Mouse (Mus musculus) forebrain, embryonic 14.5 days (tissue): Measurements from ENCODE around the gene Vtn. TPM values are rescaled to one million over a fixed set of nuclear protein-coding genes. Genes with fewer than 3 reads are reported as not detected.

ENCODE experiments used
- ATAC-seq: fragments of 200-750 bp; cut with Nextera tagmentation; 2 replicates; pipeline ENCODE4 v1.8.0; 2017; ENCODE audit warnings: mild to moderate bottlenecking, moderate library complexity
- DNase-seq: peaks from one replicate; pipeline ENCODE4 v3.0.0-alpha.2; 2015; ENCODE audit warnings: low spot score
- H3K27ac ChIP-seq: fragments of 300-500 bp; sonication (generic); 2 replicates; pipeline ENCODE4 v1.5.1; 2014; ENCODE audit warnings: low read depth, mild to moderate bottlenecking, control low read depth, low read length, moderate library complexity
- H3K27me3 ChIP-seq: fragments of 300-500 bp; sonication (generic); replicated peaks from 2 replicates; pipeline ENCODE4 v1.6.1; 2014; ENCODE audit warnings: low read length, control low read depth, mixed read lengths; ENCODE audit not compliant: control insufficient read depth, insufficient read depth
- H3K36me3 ChIP-seq: fragments of 300-500 bp; sonication (generic); 2 replicates; pipeline ENCODE4 v1.6.1; 2014; ENCODE audit warnings: low read length, control low read depth; ENCODE audit not compliant: control insufficient read depth, insufficient read depth
- H3K4me1 ChIP-seq: fragments of 300-500 bp; sonication (generic); 2 replicates; pipeline ENCODE4 v1.6.1; 2014; ENCODE audit warnings: antibody characterized with exemption, low read length, control low read depth; ENCODE audit not compliant: control insufficient read depth, insufficient read depth
- H3K4me2 ChIP-seq: fragments of 300-500 bp; sonication (generic); 2 replicates; pipeline ENCODE4 v1.6.1; 2014; ENCODE audit warnings: mild to moderate bottlenecking, control low read depth, low read length
- H3K4me3 ChIP-seq: fragments of 300-500 bp; sonication (generic); 2 replicates; pipeline ENCODE4 v1.5.1; 2014; ENCODE audit warnings: low read depth, low read length, control low read depth
- H3K9ac ChIP-seq: fragments of 300-500 bp; sonication (generic); 2 replicates; pipeline ENCODE4 v1.6.1; 2014; ENCODE audit warnings: mild to moderate bottlenecking, low read length, control low read depth, moderate library complexity
- H3K9me3 ChIP-seq: fragments of 300-500 bp; sonication (generic); replicated peaks from 2 replicates; pipeline ENCODE4 v1.6.1; 2016; ENCODE audit warnings: low read length, control low read depth, mixed read lengths; ENCODE audit not compliant: control insufficient read depth
- WGBS: fragments of 180-500 bp; shearing (Covaris S2); extraction: QIAGEN DNeasy Blood & Tissue Kit; methylation state at CpG from one replicate; pipeline ENCODE4 v1.1.7; 2014; 5-methylcytosine and 5-hydroxymethylcytosine counted together
- polyA plus RNA-seq: library from polyadenylated mRNA; unstranded; fragments of >200 nt; fragmentation: Nextera tagmentation; extraction: Ambion mirVana; gene quantifications from 2 replicates; pipeline ENCODE4 v1.2.1, GENCODE M21; 2014

Gene Vtn
- polyA plus RNA-seq, result 88.4 and 120 TPM in 2 replicates

DNA sequence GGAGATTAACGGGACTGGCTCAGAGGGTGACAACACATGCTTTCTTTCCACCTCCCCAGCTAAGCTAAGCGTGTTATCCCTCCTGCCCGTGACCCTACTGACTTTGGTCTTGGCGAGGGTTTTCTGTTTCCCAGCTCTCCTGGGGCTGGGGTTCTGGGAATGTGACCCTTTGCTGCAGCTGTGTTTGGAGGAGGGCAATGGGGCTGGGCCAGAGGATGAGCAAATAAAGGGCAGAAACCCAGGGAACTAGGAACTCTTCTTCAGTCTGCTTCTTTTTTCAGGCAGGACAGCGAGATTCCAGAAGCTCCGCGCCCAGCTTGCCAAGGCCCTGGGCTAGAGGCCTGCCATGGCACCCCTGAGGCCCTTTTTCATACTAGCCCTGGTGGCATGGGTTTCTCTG lies at the start of gene Vtn:
Vtn (plus strand) TSS at position 88 of the 400 bp plus-strand sequence.
- no peaks in the 10 kb centered on the region for H3K36me3 ChIP-seq
- H3K4me1 ChIP-seq, result peaks cover 12% of the 10 kb centered on the region
- peak within 1 kb of the TSS; percentile 87 for H3K4me3 ChIP-seq
- peak within 1 kb of the TSS; percentile 82 for H3K4me2 ChIP-seq
- ATAC-seq (no peak), DNase-seq (no peak)
- H3K9ac ChIP-seq, result peak within 1 kb of the TSS; percentile 92
- H3K9me3 ChIP-seq, result no peaks in the 10 kb centered on the region
- H3K27me3 ChIP-seq, result no peaks in the 10 kb centered on the region
- WGBS, result 69% methylated on average over 7 of the region's 7 CpGs
- peak within 1 kb of the TSS; percentile 91 for H3K27ac ChIP-seq

DNA sequence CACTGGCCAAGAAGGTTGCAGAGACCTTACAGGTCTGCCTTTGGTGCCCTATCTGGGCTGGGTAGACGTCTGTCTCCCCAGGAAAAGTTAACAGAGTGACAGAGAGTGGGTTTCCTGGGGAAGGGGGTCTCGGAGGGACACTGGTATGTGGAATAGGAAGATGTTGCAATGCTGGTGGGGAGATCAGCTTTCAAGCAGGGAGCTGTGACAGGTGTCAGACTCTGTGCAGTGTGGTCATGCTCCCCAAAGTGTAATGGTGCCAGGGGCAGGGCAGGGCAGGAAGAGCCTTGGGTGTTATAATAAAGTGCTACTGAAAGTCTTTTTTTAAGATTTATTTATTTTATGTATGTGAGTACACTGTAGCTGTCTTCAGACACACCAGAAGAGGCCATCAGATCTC lies 48.6 kb upstream of the Vtn start:
- Histone ChIP-seq H3K36me3 (no peaks in the 10 kb centered on the region), H3K9ac (no peak overlapping the region), H3K4me1 (no peaks in the 10 kb centered on the region), H3K27me3 (no peaks in the 10 kb centered on the region), H3K4me2 (no peak overlapping the region), H3K27ac (no peak overlapping the region), H3K9me3 (no peaks in the 10 kb centered on the region), H3K4me3 (no peak overlapping the region)
- DNase-seq (no peak), ATAC-seq (no peak)
- 62% methylated on average over 2 of the region's 2 CpGs for WGBS

- Histone ChIP-seq H3K36me3 (no peaks in the 10 kb centered on the region), H3K4me3 (no peak overlapping the region)
- 11% methylated on average over 4 of the region's 4 CpGs for WGBS
These were observed 45.2 kb upstream of the Vtn start for GRCm38 (mm10) chr11:78453675-78454074.

GRCm38 (mm10) chr11:78454276-78454675 lies 44.6 kb upstream of the Vtn start:
- no peaks in the 10 kb centered on the region for H3K9me3 ChIP-seq
- H3K4me2 ChIP-seq, result no peak overlapping the region
- H3K4me1 ChIP-seq, result no peaks in the 10 kb centered on the region
- no peak overlapping the region for H3K4me3 ChIP-seq
- ATAC-seq (no peak), DNase-seq (no peak)
- H3K36me3 ChIP-seq, result no peaks in the 10 kb centered on the region
- H3K27me3 ChIP-seq, result no peaks in the 10 kb centered on the region
- 64% methylated on average over 7 of the region's 7 CpGs for WGBS
- H3K27ac ChIP-seq, result no peak overlapping the region
- no peak overlapping the region for H3K9ac ChIP-seq

More at GRCm38 (mm10) chr11:78453675-78454074, 45.2 kb upstream of the Vtn start:
- Histone ChIP-seq H3K9ac (no peak overlapping the region), H3K27ac (no peak overlapping the region), H3K4me2 (no peak overlapping the region), H3K9me3 (no peaks in the 10 kb centered on the region), H3K27me3 (no peaks in the 10 kb centered on the region), H3K4me1 (no peaks in the 10 kb centered on the region)
- peak; percentile 75 for DNase-seq
- ATAC-seq, result no peak

- H3K9ac ChIP-seq, result no peak overlapping the region
- H3K27ac ChIP-seq, result no peak overlapping the region
- no peak overlapping the region for H3K4me3 ChIP-seq
- 47% methylated on average over 5 of the region's 5 CpGs for WGBS
- no peak overlapping the region for H3K4me2 ChIP-seq
- H3K27me3 ChIP-seq, result no peaks in the 10 kb centered on the region
- H3K9me3 ChIP-seq, result no peaks in the 10 kb centered on the region
- DNase-seq (peak; percentile 30), ATAC-seq (no peak)
- H3K36me3 ChIP-seq, result no peaks in the 10 kb centered on the region
- H3K4me1 ChIP-seq, result no peaks in the 10 kb centered on the region
These were observed 43.6 kb upstream of the Vtn start for GRCm38 (mm10) chr11:78455308-78455707.

DNA sequence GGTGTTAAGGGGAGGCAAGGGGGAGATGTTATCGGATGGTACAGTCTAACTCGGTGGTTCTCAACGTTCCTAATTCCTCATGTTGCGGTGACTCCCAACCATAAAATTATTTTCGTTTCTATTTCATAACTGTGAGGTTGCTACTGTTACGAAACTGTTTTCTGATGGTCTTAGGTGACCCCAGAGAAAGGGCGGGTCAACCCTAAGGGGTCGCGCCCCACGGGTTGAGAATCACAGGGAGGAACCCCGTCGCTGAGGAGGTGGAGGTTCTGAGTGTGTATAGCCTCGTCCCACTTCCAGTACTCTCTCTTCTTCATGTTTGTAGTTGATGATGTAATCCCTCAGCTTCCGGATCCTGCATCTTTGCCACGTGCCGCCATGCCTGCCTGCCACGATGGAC lies 40.2 kb upstream of the Vtn start:
- Histone ChIP-seq H3K4me2 (no peak overlapping the region), H3K9ac (no peak overlapping the region), H3K9me3 (no peaks in the 10 kb centered on the region), H3K36me3 (no peaks in the 10 kb centered on the region), H3K27me3 (no peaks in the 10 kb centered on the region), H3K27ac (no peak overlapping the region), H3K4me1 (no peaks in the 10 kb centered on the region), H3K4me3 (no peak overlapping the region)
- 83% methylated on average over 17 of the region's 17 CpGs for WGBS
- no peak for DNase-seq
- ATAC-seq, result no peak

DNA sequence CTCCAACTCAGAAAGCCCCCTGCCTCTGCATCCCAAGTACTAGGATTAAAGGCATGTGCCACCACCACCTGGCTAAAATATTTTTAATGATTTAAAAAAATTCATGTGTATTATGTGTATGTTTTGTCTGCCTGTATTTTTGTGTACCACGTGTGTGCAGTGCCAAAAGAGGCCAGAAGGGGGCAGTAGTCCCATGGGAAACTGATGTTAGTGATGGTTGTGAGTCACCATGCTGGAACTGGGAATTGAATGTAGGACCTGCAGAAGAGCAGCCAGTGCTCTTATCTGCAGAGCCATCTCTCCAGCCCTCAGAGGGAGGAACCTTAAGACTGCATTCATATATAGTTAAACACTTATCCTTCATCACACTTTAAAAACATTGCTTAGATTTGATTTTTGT lies 37.0 kb upstream of the Vtn start:
- DNase-seq, result no peak
- 72% methylated on average over 1 of the region's 1 CpGs for WGBS
- ATAC-seq, result no peak

GRCm38 (mm10) chr11:78462669-78463068 lies 36.2 kb upstream of the Vtn start:
- no peak for ATAC-seq
- WGBS, result 78% methylated on average over 5 of the region's 5 CpGs
- no peak overlapping the region for H3K9ac ChIP-seq
- no peaks in the 10 kb centered on the region for H3K36me3 ChIP-seq
- no peaks in the 10 kb centered on the region for H3K9me3 ChIP-seq
- H3K27me3 ChIP-seq, result no peaks in the 10 kb centered on the region
- H3K4me3 ChIP-seq, result no peak overlapping the region
- no peak overlapping the region for H3K4me2 ChIP-seq
- H3K27ac ChIP-seq, result no peak overlapping the region
- H3K4me1 ChIP-seq, result peaks cover 6% of the 10 kb centered on the region; the same call in 1 of the 2 replicates
- DNase-seq, result no peak

More for the DNA sequence above, 37.0 kb upstream of the Vtn start:
- Histone ChIP-seq H3K9me3 (no peaks in the 10 kb centered on the region), H3K36me3 (no peaks in the 10 kb centered on the region), H3K27me3 (no peaks in the 10 kb centered on the region), H3K4me1 (peaks cover 6% of the 10 kb centered on the region; the same call in 1 of the 2 replicates), H3K4me2 (no peak overlapping the region), H3K9ac (no peak overlapping the region), H3K4me3 (no peak overlapping the region), H3K27ac (no peak overlapping the region)

DNA sequence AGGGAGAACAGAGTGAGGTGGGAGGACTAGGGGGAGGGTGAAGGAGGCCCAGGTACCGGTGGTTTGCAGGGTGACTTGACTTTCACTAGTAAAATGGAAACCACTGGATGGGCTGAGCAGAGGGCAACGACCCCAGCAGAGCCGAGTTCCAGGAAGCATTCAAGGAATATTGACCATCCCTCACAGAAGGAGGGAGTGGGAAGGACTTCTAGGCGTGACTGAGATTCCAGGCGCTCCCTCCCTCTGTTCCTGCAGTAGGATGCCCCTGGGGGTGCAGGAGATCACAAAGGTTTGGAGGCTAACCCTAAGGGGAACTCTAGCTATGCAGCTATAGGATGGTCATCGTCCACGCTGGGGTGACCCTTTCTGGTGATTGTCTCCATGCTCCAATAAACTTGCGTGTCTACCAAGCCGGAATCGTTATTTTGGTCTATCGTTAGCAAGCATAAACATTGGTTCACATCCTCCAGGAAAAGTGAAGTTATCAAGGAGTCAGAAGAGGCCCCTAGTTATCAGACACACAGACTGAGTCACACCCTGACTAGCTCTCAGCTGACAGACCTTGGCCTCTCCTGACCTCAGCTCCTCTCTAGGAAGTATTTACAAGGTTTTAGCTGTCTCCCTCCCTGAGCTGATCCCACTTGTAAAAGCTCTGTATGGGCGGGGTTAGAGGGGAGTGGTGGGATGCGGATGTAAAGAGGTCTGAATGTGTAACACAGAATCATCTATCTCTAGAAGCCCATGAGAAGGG lies 35.4 kb upstream of the Vtn start:
- ATAC-seq (no peak), DNase-seq (no peak)
- Histone ChIP-seq H3K4me2 (no peak overlapping the region), H3K4me3 (no peak overlapping the region), H3K27ac (no peak overlapping the region), H3K36me3 (no peaks in the 10 kb centered on the region), H3K4me1 (peaks cover 6% of the 10 kb centered on the region; the same call in 1 of the 2 replicates), H3K9me3 (no peaks in the 10 kb centered on the region), H3K9ac (no peak overlapping the region), H3K27me3 (no peaks in the 10 kb centered on the region)
- 73% methylated on average over 13 of the region's 13 CpGs for WGBS
